Mouse (Mus musculus) ES-E14 (cell line): ENCODE results near the gene Cyth1. TPM values are rescaled to one million over a fixed set of nuclear protein-coding genes. Genes with fewer than 3 reads are reported as not detected.

Experiments
- DNase-seq: peaks from one replicate; pipeline ENCODE4 v3.0.0-alpha.2; 2013; ENCODE audit warnings: low read depth, low spot score
- H3K27ac ChIP-seq: 2 replicates; pipeline ENCODE4 v1.5.1; 2012; ENCODE audit warnings: low read depth, mild to moderate bottlenecking, low read length, moderate library complexity, mixed read lengths; ENCODE audit not compliant: poor library complexity, insufficient read depth, severe bottlenecking
- H3K36me3 ChIP-seq: 2 replicates; pipeline ENCODE4 v1.6.1; 2012; ENCODE audit warnings: mild to moderate bottlenecking, low read length, moderate library complexity, mixed read lengths; ENCODE audit not compliant: control insufficient read depth, poor library complexity, insufficient read depth, severe bottlenecking
- H3K4me1 ChIP-seq, 2 experiments: fragments of 150-350 bp in 1 of 2; sonication (generic) in 1 of 2; 2 replicates each; pipeline ENCODE4 v1.6.1; 2012; ENCODE audit warnings: low read length in 2 of 2, mild to moderate bottlenecking in 1 of 2, mixed read lengths in 1 of 2; ENCODE audit not compliant: control insufficient read depth in 2 of 2, insufficient read depth in 2 of 2, poor library complexity in 1 of 2
- H3K4me3 ChIP-seq, 2 experiments: fragments of 150-350 bp in 1 of 2; sonication (generic) in 1 of 2; 2 replicates each; pipeline ENCODE4 v1.5.1; 2012; ENCODE audit warnings: low read length in 2 of 2, low read depth in 1 of 2, mild to moderate bottlenecking in 1 of 2, mixed read lengths in 1 of 2; ENCODE audit not compliant: insufficient read depth in 1 of 2, poor library complexity in 1 of 2, severe bottlenecking in 1 of 2
- H3K9ac ChIP-seq: 2 replicates; pipeline ENCODE4 v1.6.1; 2012; ENCODE audit warnings: low read depth, mild to moderate bottlenecking, low read length, mixed read lengths; ENCODE audit not compliant: poor library complexity, insufficient read depth, severe bottlenecking
- H3K9me3 ChIP-seq: fragments of 150-350 bp; sonication (generic); 2 replicates; pipeline ENCODE4 v1.6.1; 2012; ENCODE audit warnings: low read depth, mild to moderate bottlenecking, low read length; ENCODE audit not compliant: control insufficient read depth, insufficient read depth
- CHD2 ChIP-seq: IDR thresholded peaks from 2 replicates; pipeline ENCODE4 v1.6.1; 2014; ENCODE audit warnings: mild to moderate bottlenecking, low read depth, low read length, inconsistent platforms
- HCFC1 ChIP-seq: IDR thresholded peaks from 2 replicates; pipeline ENCODE4 v1.6.1; 2012; ENCODE audit warnings: low read length, inconsistent platforms, borderline replicate concordance; ENCODE audit not compliant: insufficient read depth
- MAFK ChIP-seq: IDR thresholded peaks from 2 replicates; pipeline ENCODE4 v1.6.1; 2014; ENCODE audit warnings: mild to moderate bottlenecking, low read depth, low read length, inconsistent platforms; ENCODE audit not compliant: insufficient read depth
- ZC3H11A ChIP-seq: IDR thresholded peaks from 2 replicates; pipeline ENCODE4 v1.6.1; 2012; ENCODE audit warnings: low read depth, mild to moderate bottlenecking, inconsistent platforms, low read length, borderline replicate concordance
- ZNF384 ChIP-seq: IDR thresholded peaks from 2 replicates; pipeline ENCODE4 v1.6.1; 2012; ENCODE audit warnings: low read depth, low read length, inconsistent platforms
- in situ Hi-C, 2 experiments: fragments of 600-800 bp; cut with MboI; formaldehyde crosslinking; loops; one replicate each; pipeline ENCODE4 v1.15.1; 2025; ENCODE audit warnings: low sequenced_read_pairs in 2 of 2, inconsistent platforms in 1 of 2; ENCODE audit not compliant: unreplicated experiment in 2 of 2
- total RNA-seq: library from RNA; depleted of rRNA; stranded (reverse); fragments of 300-350 nt; gene quantifications from 2 replicates; pipeline ENCODE4 v1.2.3, GENCODE M21; 2012

The Cyth1 gene
- total RNA-seq, 1 experiment, result 6.3 TPM

DNA sequence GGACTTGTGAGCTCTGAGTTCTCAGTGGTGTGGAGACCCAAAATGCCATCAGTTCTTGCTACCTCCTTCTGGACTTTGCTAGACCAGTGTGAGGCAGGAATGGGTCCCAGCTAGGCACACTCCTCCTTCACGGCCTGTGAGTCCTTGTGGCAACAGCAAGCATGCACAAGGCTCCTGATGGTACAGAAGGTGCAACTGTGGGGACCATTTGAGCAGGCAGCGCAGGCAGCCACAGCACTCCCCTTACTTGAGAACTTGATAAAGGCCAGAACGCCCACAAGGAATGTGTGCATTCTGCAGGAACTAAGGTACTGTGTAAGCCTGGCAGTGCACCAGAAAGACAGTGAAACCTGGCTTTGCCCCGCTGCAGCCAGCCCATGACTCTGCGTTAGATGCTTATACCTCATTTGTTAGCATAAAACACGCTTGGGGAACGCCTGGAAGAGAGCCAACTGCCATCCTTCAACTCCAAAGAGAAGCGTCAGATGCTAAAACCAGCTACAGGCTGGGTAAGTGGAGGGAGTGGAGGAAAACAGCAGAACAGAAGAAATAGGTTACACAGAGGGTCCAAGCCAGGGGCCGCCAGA lies 98.2 kb downstream of the Cyth1 start:
- no peak overlapping the region for H3K9ac ChIP-seq
- DNase-seq, result no peak
- no peaks in the 10 kb centered on the region for H3K4me1 ChIP-seq
- TF ChIP-seq MAFK, result no peak
- TF ChIP-seq CHD2, result no peak
- no peak for TF ChIP-seq HCFC1
- TF ChIP-seq ZNF384, result no peak
- TF ChIP-seq ZC3H11A, result no peak
- no peak overlapping the region for H3K4me3 ChIP-seq
- H3K9me3 ChIP-seq, result no peaks in the 10 kb centered on the region
- H3K27ac ChIP-seq, result no peak overlapping the region
- no peaks in the 10 kb centered on the region for H3K36me3 ChIP-seq
- in situ Hi-C loops, result no loop called here

DNA sequence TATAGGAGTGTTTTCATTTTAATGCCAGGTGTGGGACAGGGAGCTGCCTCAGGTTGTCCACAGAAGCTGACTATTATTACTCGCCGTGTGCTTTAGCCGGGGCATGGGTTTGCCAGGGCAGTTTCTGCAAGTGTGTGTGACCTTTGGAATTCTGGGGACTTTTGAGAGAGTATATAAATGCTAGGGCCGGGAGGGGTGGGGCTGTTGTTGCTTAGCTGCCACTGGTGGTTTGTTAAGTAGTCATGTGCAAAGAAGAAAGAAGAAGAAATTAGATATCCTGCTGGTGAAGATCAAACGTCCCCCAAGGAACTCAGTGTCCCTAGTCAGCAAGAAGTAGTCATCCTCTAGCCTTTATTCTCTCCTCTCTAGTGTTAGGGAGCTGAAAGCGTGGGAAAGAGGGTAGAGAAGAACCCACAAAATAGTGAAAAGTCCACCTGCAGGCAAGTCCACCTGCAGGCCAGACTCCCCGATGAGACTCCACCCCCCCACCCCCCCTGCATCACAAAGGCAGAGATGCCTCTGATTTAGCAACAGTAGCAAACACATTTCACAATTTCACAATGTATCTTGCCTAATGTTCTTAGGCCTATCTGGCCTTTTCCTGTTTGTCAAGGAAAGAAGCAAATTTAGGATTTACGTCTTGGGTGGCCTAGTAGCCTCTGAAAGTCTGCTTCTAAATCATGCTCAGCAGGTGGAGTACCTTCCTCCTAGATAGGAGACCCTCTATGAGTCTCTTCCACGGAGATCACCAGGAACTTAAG lies 100.3 kb downstream of the Cyth1 start:
- in situ Hi-C loops, result no loop called here
- H3K4me1 ChIP-seq, result peaks cover 0 to 2% of the 10 kb centered on the region in 2 experiments; a peak in 1 of 4 replicates
- H3K4me3 ChIP-seq, result no peak overlapping the region
- TF ChIP-seq MAFK (no peak), ZNF384 (no peak), ZC3H11A (no peak), CHD2 (no peak), HCFC1 (no peak)
- H3K36me3 ChIP-seq, result no peaks in the 10 kb centered on the region
- H3K27ac ChIP-seq, result no peak overlapping the region
- H3K9ac ChIP-seq, result no peak overlapping the region
- DNase-seq, result no peak
- H3K9me3 ChIP-seq, result no peaks in the 10 kb centered on the region

DNA sequence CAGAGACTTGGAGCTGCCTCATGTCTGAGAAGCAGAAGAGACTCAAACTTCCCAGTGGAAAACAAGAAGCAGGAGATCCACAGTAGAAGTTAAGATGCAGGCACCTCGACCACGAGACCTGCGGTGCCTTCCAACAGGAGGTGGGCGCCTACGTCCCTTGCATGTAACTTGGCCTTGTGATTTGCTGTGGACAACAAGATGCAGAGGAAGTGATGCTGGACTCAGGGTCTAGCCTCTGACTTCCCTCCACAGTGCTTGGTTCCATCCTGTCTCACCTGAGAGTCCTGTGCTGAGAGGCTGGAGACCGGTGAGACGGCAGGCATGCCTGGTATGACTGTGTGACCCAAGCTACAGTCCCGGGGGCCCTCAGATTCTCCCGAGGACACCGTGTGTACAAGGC lies 101.9 kb downstream of the Cyth1 start:
- in situ Hi-C loops, result no loop called here
- no peak for TF ChIP-seq HCFC1
- TF ChIP-seq MAFK, result no peak
- no peak for TF ChIP-seq CHD2
- no peak for TF ChIP-seq ZNF384
- TF ChIP-seq ZC3H11A, result no peak
- no peak overlapping the region for H3K27ac ChIP-seq

DNA sequence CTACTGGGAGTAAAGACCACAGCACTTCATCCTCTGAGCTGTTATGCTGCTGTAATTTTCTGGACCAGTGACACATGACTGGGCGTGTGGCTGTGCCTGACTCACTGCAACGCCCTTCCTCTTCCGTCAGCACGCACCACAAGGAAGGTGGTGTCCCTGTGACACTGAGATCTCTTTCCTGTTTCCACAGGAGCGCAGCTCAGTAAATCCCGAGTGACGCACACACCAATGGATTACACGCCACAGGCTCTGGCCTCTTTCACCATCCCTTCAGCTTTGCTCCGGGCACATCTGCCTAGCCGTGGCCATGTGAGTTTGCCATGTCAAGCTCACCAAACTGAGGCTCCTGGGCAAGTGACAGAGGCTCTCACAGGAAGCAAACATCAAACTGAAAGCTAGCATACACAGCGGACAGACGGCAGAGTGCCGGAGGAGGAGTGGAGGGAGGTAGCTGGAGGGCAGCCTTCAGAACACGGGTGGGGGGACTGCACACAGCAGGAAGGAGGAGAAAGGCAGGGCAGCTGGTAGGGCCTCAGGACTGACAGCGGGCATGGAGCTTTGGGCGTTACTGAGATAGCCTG lies 102.5 kb downstream of the Cyth1 start:
- no peaks in the 10 kb centered on the region for H3K9me3 ChIP-seq
- no peak overlapping the region; the same call in 1 of the 2 replicates for H3K9ac ChIP-seq

More for the DNA sequence above, 101.9 kb downstream of the Cyth1 start:
- no peak overlapping the region for H3K4me3 ChIP-seq
- no peaks in the 10 kb centered on the region for H3K9me3 ChIP-seq
- H3K36me3 ChIP-seq, result no peaks in the 10 kb centered on the region
- no peak overlapping the region for H3K9ac ChIP-seq
- peaks cover 5 to 11% of the 10 kb centered on the region in 2 experiments; a peak in 2 of 4 replicates for H3K4me1 ChIP-seq
- DNase-seq, result no peak

More for the DNA sequence above, 102.5 kb downstream of the Cyth1 start:
- Histone ChIP-seq H3K27ac (no peak overlapping the region), H3K4me1 (peaks cover 6 to 11% of the 10 kb centered on the region in 2 experiments; a peak in 2 of 4 replicates), H3K36me3 (no peaks in the 10 kb centered on the region), H3K4me3 (no peak overlapping the region)
- TF ChIP-seq ZC3H11A, result no peak
- no peak for TF ChIP-seq ZNF384
- TF ChIP-seq HCFC1, result no peak
- no peak for TF ChIP-seq MAFK
- TF ChIP-seq CHD2, result no peak
- in situ Hi-C loops, result no loop called here
- no peak for DNase-seq
